Mouse (Mus musculus): ENCODE measurements around the gene Rapgef4.

GRCm38 (mm10) chr2:72230545-72230944 lies 249.5 kb downstream of the Rapgef4 start:
- no peak for TF ChIP-seq CTCF (IDR thresholded peaks at IDR 0.05; ENCODE audit: control insufficient read depth, insufficient read depth, insufficient read length)
- TF ChIP-seq MAX (IDR thresholded peaks at IDR 0.05), result no peak
